ENCODE assay signal across 23 mouse cellular contexts in genomic region chr2:26423086-26423485, GRCm38 (mm10). TPM values are rescaled to one million over a fixed set of nuclear protein-coding genes. Genes with fewer than 3 reads are reported as not detected.
DNase-seq lines count a peak whose midpoint lies in the region; ATAC-seq lines count a peak whose summit lies in the region.
"Had no signal": no experiment of that assay in that cellular context is flagged by ENCODE, and none has a peak within 500 bp of the region (broad histone marks: within the 10 kb centered on the region; RNA-seq: fewer than 3 reads in every experiment).

No protein-coding gene starts in this region.

- no peaks in the 10 kb centered on the region for H3K9me3 ChIP-seq in neural tube, embryonic 11.5 days (ENCODE audit: control insufficient read depth, low read length)
- H3K9me3 ChIP-seq: embryonic facial prominence, embryonic 15.5 days; forebrain, embryonic 15.5 days; hindbrain, embryonic 10.5 days; limb, embryonic 12.5 days; liver, embryonic 13.5 days; neural tube, embryonic 15.5 days had no signal

- peak; percentile 37 for DNase-seq in kidney, adult 18-20 months
- DNase-seq in kidney, postnatal 4 days = no peak
- DNase-seq in neural tube, embryonic 11.5 days (ENCODE audit: low spot score) = peak; percentile 9
- DNase-seq in neural tube, embryonic 10.5 days (ENCODE audit: extremely low spot score, low spot score) = no peak
- peak; percentile 61 for DNase-seq in kidney, postnatal 14 days
- no peak for DNase-seq in thymus, postnatal 0 days (ENCODE audit: low spot score)
- no peak for DNase-seq in cerebellum, postnatal 25 days
- DNase-seq: adrenal gland, postnatal 25 days; cerebellum, adult 8-10 months; gastrocnemius, postnatal 10 days; liver, embryonic 13.5 days; lung, embryonic 14.5 days had no signal

- H3K9ac ChIP-seq in neural tube, embryonic 11.5 days (ENCODE audit: low read length) = no peak overlapping the region
- H3K9ac ChIP-seq: embryonic facial prominence, embryonic 15.5 days; forebrain, embryonic 15.5 days; limb, embryonic 12.5 days; liver, embryonic 13.5 days; lung, embryonic 14.5 days; neural tube, embryonic 15.5 days had no signal

- H3K36me3 ChIP-seq in neural tube, embryonic 11.5 days (ENCODE audit: control insufficient read depth, insufficient read depth, low read length) = peaks cover 22% of the 10 kb centered on the region

- ATAC-seq in neural tube, embryonic 11.5 days (ENCODE audit: insufficient read depth, low FRiP score, low TSS enrichment) = no peak
- ATAC-seq: CD4-positive, CD25-positive, alpha-beta regulatory T cell, adult 4 months; forebrain, embryonic 15.5 days; hindbrain, embryonic 16.5 days; midbrain, embryonic 16.5 days had no signal

- WGBS in neural tube, embryonic 11.5 days = 100% methylated on average over 1 of the region's 1 CpGs

- no peaks in the 10 kb centered on the region for H3K27me3 ChIP-seq in neural tube, embryonic 11.5 days (ENCODE audit: control insufficient read depth, insufficient read depth, low read length)
- H3K27me3 ChIP-seq: embryonic facial prominence, embryonic 15.5 days; forebrain, embryonic 15.5 days; limb, embryonic 12.5 days; liver, embryonic 13.5 days; neural tube, embryonic 15.5 days had no signal

- no peak overlapping the region for H3K4me3 ChIP-seq in neural tube, embryonic 11.5 days (ENCODE audit: low read depth, low read length)
- H3K4me3 ChIP-seq: embryonic facial prominence, embryonic 15.5 days; forebrain, embryonic 15.5 days; hindbrain, embryonic 10.5 days; limb, embryonic 12.5 days; liver, embryonic 13.5 days; myocyte; neural tube, embryonic 15.5 days had no signal

- H3K4me1 ChIP-seq in neural tube, embryonic 11.5 days (ENCODE audit: control insufficient read depth, insufficient read depth, low read length) = no peaks in the 10 kb centered on the region
- H3K4me1 ChIP-seq: embryonic facial prominence, embryonic 15.5 days; forebrain, embryonic 15.5 days; hindbrain, embryonic 10.5 days; limb, embryonic 12.5 days; neural tube, embryonic 15.5 days had no signal

- no peak overlapping the region for H3K27ac ChIP-seq in neural tube, embryonic 11.5 days (ENCODE audit: low read depth, low read length)
- H3K27ac ChIP-seq: embryonic facial prominence, embryonic 15.5 days; forebrain, embryonic 15.5 days; hindbrain, embryonic 10.5 days; limb, embryonic 12.5 days; liver, embryonic 13.5 days; macrophage; neural tube, embryonic 15.5 days had no signal

- H3K4me2 ChIP-seq in neural tube, embryonic 11.5 days (ENCODE audit: low read depth) = no peak overlapping the region
- H3K4me2 ChIP-seq: embryonic facial prominence, embryonic 15.5 days; forebrain, embryonic 15.5 days; heart, embryonic 11.5 days; limb, embryonic 12.5 days; liver, embryonic 13.5 days; lung, embryonic 14.5 days; neural tube, embryonic 15.5 days had no signal

RNA-seq across cellular contexts. Expression of gene Inpp5e, which starts 14.1 kb away (rescaled TPM):
- 25.4 and 26.2 TPM in 2 replicates for polyA plus RNA-seq in neural tube, embryonic 11.5 days (2014; fragmentation: Nextera tagmentation; extraction: Ambion mirVana)
- 13.9 and 14.1 TPM in 2 replicates for polyA plus RNA-seq in thymus, postnatal 0 days (2015; fragmentation: Nextera tagmentation; extraction: Ambion mirVana)

RNA-seq across cellular contexts. Expression of gene Sec16a, which starts 21.9 kb away (rescaled TPM):
- polyA plus RNA-seq in neural tube, embryonic 11.5 days (2014; fragmentation: Nextera tagmentation; extraction: Ambion mirVana) = 40.2 and 40.5 TPM in 2 replicates
- 12.4 and 12.9 TPM in 2 replicates for polyA plus RNA-seq in thymus, postnatal 0 days (2015; fragmentation: Nextera tagmentation; extraction: Ambion mirVana)

RNA-seq across cellular contexts. Expression of gene Pmpca, which starts 33.9 kb away (rescaled TPM):
- 113 and 117 TPM in 2 replicates for polyA plus RNA-seq in neural tube, embryonic 11.5 days (2014; fragmentation: Nextera tagmentation; extraction: Ambion mirVana)
- 81.8 and 83.4 TPM in 2 replicates for polyA plus RNA-seq in thymus, postnatal 0 days (2015; fragmentation: Nextera tagmentation; extraction: Ambion mirVana)

RNA-seq across cellular contexts. Expression of gene Entr1, which starts 34.0 kb away (rescaled TPM):
- 126 and 145 TPM in 2 replicates for polyA plus RNA-seq in neural tube, embryonic 11.5 days (2014; fragmentation: Nextera tagmentation; extraction: Ambion mirVana)
- polyA plus RNA-seq in thymus, postnatal 0 days (2015; fragmentation: Nextera tagmentation; extraction: Ambion mirVana) = 164 and 184 TPM in 2 replicates

RNA-seq across cellular contexts. Expression of gene Snapc4, which starts 42.6 kb away (rescaled TPM):
- 26.5 and 26.9 TPM in 2 replicates for polyA plus RNA-seq in neural tube, embryonic 11.5 days (2014; fragmentation: Nextera tagmentation; extraction: Ambion mirVana)
- 14.2 and 19.4 TPM in 2 replicates for polyA plus RNA-seq in thymus, postnatal 0 days (2015; fragmentation: Nextera tagmentation; extraction: Ambion mirVana)

Comparison
In these comparisons a context has a peak if more than half of its experiments do, and no peak if none do; other contexts are left out.
1. DNase-seq: peak in kidney, adult 18-20 months (single experiment), neural tube, embryonic 11.5 days (single experiment) and kidney, postnatal 14 days (single experiment); none in kidney, postnatal 4 days (0 of 2), neural tube, embryonic 10.5 days (single experiment), thymus, postnatal 0 days (single experiment) and cerebellum, postnatal 25 days (0 of 2).